Mouse (Mus musculus): ENCODE results near the gene AC140267.1. TPM values are rescaled to one million over a fixed set of nuclear protein-coding genes. Genes with fewer than 3 reads are reported as not detected.

Gene AC140267.1
- polyA plus RNA-seq, 1 experiment from 2014 or later = 3.4 TPM

GRCm38 (mm10) chr15:80221031-80221430, 14.6 kb upstream of the AC140267.1 start:
- no peak overlapping the region for H3K4me3 ChIP-seq (ENCODE audit: low read length)
- H3K9ac ChIP-seq (ENCODE audit: low read length) = no peak overlapping the region
- no peak overlapping the region for H3K27ac ChIP-seq (ENCODE audit: low read length)
- H3K36me3 ChIP-seq (ENCODE audit: control insufficient read depth, insufficient read depth) = no peaks in the 10 kb centered on the region
- H3K9me3 ChIP-seq (replicated peaks; ENCODE audit: control insufficient read depth, low read length) = no peaks in the 10 kb centered on the region
- H3K4me1 ChIP-seq (ENCODE audit: control insufficient read depth, insufficient read depth, low read length) = peaks cover 12% of the 10 kb centered on the region
- no peaks in the 10 kb centered on the region for H3K27me3 ChIP-seq (ENCODE audit: control insufficient read depth, insufficient read depth, low read length)
- no peak overlapping the region for H3K4me2 ChIP-seq (ENCODE audit: low read depth, low read length)
- no peak for ATAC-seq (replicated peaks; ENCODE audit: extremely low read depth, insufficient read depth, low FRiP score)
- WGBS = 68% methylated on average over 8 of the region's 8 CpGs

DNA sequence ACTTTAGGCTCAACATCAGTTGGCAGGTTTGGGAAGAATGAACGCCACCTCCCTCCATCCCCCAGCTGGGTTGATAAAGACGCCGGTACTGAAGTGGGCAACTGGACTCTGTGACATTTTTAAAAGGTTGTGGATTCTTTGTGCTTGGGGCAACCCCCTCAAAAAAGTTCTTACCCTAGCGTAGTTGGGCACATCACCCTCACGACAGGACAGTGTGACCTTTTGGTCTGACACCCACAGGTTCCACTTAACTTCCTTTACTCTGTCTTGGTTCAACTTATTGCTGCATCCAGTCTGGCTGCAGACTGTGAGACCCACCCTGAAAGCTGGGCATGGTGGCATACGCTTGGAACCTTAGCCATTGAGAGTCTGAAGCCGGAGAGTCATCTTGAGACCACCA, 11.9 kb upstream of the AC140267.1 start:
- WGBS = 53% methylated on average over 7 of the region's 7 CpGs
- no peak overlapping the region for H3K9ac ChIP-seq (ENCODE audit: low read length)
- H3K36me3 ChIP-seq (ENCODE audit: control insufficient read depth, insufficient read depth) = no peaks in the 10 kb centered on the region
- H3K9me3 ChIP-seq (replicated peaks; ENCODE audit: control insufficient read depth, low read length) = no peaks in the 10 kb centered on the region
- no peak overlapping the region for H3K4me3 ChIP-seq (ENCODE audit: low read length)
- no peak overlapping the region; the same call in 1 of the 2 replicates for H3K4me2 ChIP-seq (ENCODE audit: low read depth, low read length)
- H3K4me1 ChIP-seq (ENCODE audit: control insufficient read depth, insufficient read depth, low read length) = peaks cover 12% of the 10 kb centered on the region
- 0 out of 2 replicates have a peak, but pooled peaks have one; percentile 20 for ATAC-seq (replicated peaks; ENCODE audit: extremely low read depth, insufficient read depth, low FRiP score)
- no peak overlapping the region for H3K27ac ChIP-seq (ENCODE audit: low read length)
- no peaks in the 10 kb centered on the region for H3K27me3 ChIP-seq (ENCODE audit: control insufficient read depth, insufficient read depth, low read length)

DNA sequence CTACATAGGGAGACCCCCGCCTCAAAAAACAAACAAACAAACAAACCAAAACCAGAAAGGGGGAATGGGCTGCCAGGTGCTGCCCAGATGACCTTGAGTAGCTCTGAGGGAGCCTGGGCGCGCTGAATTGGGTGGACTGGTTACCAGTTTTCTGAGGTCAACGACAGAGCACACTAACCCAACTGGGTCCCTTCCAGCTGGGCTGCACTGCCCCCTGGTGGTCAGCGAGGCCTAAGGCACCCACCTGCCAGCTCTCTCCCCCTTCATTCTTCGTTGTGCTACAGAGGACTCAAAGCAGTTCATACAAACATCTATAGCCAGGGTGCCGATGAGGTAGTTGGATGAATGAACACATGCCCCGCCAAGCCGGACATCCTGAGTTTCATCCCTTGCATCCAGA, 10.4 kb upstream of the AC140267.1 start:
- Histone ChIP-seq H3K27ac (ENCODE audit: low read length) (no peak overlapping the region), H3K4me2 (ENCODE audit: low read depth, low read length) (no peak overlapping the region), H3K9ac (ENCODE audit: low read length) (no peak overlapping the region), H3K4me1 (ENCODE audit: control insufficient read depth, insufficient read depth, low read length) (peaks cover 4% of the 10 kb centered on the region; the same call in 1 of the 2 replicates), H3K27me3 (ENCODE audit: control insufficient read depth, insufficient read depth, low read length) (no peaks in the 10 kb centered on the region), H3K4me3 (ENCODE audit: low read length) (no peak overlapping the region), H3K9me3 (replicated peaks; ENCODE audit: control insufficient read depth, low read length) (no peaks in the 10 kb centered on the region), H3K36me3 (ENCODE audit: control insufficient read depth, insufficient read depth) (no peaks in the 10 kb centered on the region)
- 26% methylated on average over 9 of the region's 9 CpGs for WGBS
- ATAC-seq (replicated peaks; ENCODE audit: extremely low read depth, insufficient read depth, low FRiP score) = no peak; the same call in 1 of the 2 replicates

- WGBS = 45% methylated on average over 2 of the region's 2 CpGs
Observed at GRCm38 (mm10) chr15:80225796-80226195, 9.8 kb upstream of the AC140267.1 start.

GRCm38 (mm10) chr15:80228071-80228800, 7.4 kb upstream of the AC140267.1 start:
- no peak overlapping the region for H3K9ac ChIP-seq (ENCODE audit: low read length)
- H3K36me3 ChIP-seq (ENCODE audit: control insufficient read depth, insufficient read depth) = no peaks in the 10 kb centered on the region
- 72% methylated on average over 17 of the region's 17 CpGs for WGBS
- H3K9me3 ChIP-seq (replicated peaks; ENCODE audit: control insufficient read depth, low read length) = no peaks in the 10 kb centered on the region
- H3K4me2 ChIP-seq (ENCODE audit: low read depth, low read length) = no peak overlapping the region
- no peak overlapping the region for H3K4me3 ChIP-seq (ENCODE audit: low read length)
- H3K4me1 ChIP-seq (ENCODE audit: control insufficient read depth, insufficient read depth, low read length) = peaks cover 6% of the 10 kb centered on the region
- H3K27ac ChIP-seq (ENCODE audit: low read length) = no peak overlapping the region
- ATAC-seq (replicated peaks; ENCODE audit: extremely low read depth, insufficient read depth, low FRiP score) = no peak
- no peaks in the 10 kb centered on the region for H3K27me3 ChIP-seq (ENCODE audit: control insufficient read depth, insufficient read depth, low read length)

More at GRCm38 (mm10) chr15:80225796-80226195, 9.8 kb upstream of the AC140267.1 start:
- H3K9me3 ChIP-seq (replicated peaks; ENCODE audit: control insufficient read depth, low read length) = no peaks in the 10 kb centered on the region
- no peak overlapping the region for H3K4me3 ChIP-seq (ENCODE audit: low read length)
- ATAC-seq (replicated peaks; ENCODE audit: extremely low read depth, insufficient read depth, low FRiP score) = no peak
- no peaks in the 10 kb centered on the region for H3K27me3 ChIP-seq (ENCODE audit: control insufficient read depth, insufficient read depth, low read length)
- H3K36me3 ChIP-seq (ENCODE audit: control insufficient read depth, insufficient read depth) = no peaks in the 10 kb centered on the region
- no peak overlapping the region for H3K9ac ChIP-seq (ENCODE audit: low read length)
- H3K4me1 ChIP-seq (ENCODE audit: control insufficient read depth, insufficient read depth, low read length) = peaks cover 4% of the 10 kb centered on the region; the same call in 1 of the 2 replicates
- no peak overlapping the region for H3K4me2 ChIP-seq (ENCODE audit: low read depth, low read length)
- H3K27ac ChIP-seq (ENCODE audit: low read length) = no peak overlapping the region

DNA sequence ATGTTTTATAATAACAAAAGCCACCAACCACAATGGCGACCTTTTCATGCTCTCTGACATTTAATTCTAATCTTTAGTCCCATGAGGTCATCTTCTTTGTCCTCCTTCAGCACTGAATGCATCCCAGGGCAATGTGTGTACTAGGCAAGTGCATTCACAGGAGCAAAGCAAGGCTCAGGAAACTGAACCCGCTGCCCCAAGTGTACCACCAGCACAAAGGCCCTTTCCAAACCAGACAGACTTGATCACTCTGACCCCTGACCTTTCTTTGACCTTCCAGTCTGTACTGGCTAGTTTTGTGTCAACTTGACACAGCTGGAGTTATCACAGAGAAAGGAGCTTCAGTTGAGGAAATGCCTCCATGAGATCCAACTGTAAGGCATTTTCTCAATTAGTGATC, 3.3 kb upstream of the AC140267.1 start:
- ATAC-seq (replicated peaks; ENCODE audit: extremely low read depth, insufficient read depth, low FRiP score) = no peak
- Histone ChIP-seq H3K9me3 (replicated peaks; ENCODE audit: control insufficient read depth, low read length) (no peaks in the 10 kb centered on the region), H3K27me3 (ENCODE audit: control insufficient read depth, insufficient read depth, low read length) (no peaks in the 10 kb centered on the region), H3K9ac (ENCODE audit: low read length) (no peak overlapping the region), H3K27ac (ENCODE audit: low read length) (no peak overlapping the region), H3K4me1 (ENCODE audit: control insufficient read depth, insufficient read depth, low read length) (peaks cover 15% of the 10 kb centered on the region), H3K36me3 (ENCODE audit: control insufficient read depth, insufficient read depth) (peaks cover 15% of the 10 kb centered on the region), H3K4me3 (ENCODE audit: low read length) (no peak overlapping the region), H3K4me2 (ENCODE audit: low read depth, low read length) (no peak overlapping the region)
- WGBS = 63% methylated on average over 2 of the region's 2 CpGs

DNA sequence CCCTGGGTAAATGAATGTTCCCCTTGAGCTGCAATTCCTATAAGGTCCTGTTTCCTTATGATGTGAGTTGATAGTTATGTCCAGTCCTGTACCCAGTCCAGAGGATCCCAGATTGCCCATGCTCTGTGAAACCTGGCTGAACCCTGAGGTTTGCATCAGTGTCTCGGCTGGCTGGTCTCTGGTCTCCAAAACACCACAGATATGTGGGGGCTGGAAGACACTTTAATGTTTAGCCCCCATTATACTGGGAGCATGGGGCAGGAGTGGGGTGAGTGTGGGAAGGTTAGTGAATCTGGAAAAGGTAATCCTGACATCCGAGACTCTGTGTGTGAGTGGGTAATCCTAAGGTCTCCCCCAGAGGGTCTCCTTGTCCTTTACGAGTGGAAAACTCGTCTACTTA, 2.6 kb upstream of the AC140267.1 start:
- no peaks in the 10 kb centered on the region for H3K27me3 ChIP-seq (ENCODE audit: control insufficient read depth, insufficient read depth, low read length)
- H3K4me2 ChIP-seq (ENCODE audit: low read depth, low read length) = no peak overlapping the region; the same call in 1 of the 2 replicates
- H3K4me1 ChIP-seq (ENCODE audit: control insufficient read depth, insufficient read depth, low read length) = peaks cover 15% of the 10 kb centered on the region
- no peaks in the 10 kb centered on the region for H3K9me3 ChIP-seq (replicated peaks; ENCODE audit: control insufficient read depth, low read length)
- peaks cover 19% of the 10 kb centered on the region for H3K36me3 ChIP-seq (ENCODE audit: control insufficient read depth, insufficient read depth)
- no peak overlapping the region for H3K4me3 ChIP-seq (ENCODE audit: low read length)
- ATAC-seq (replicated peaks; ENCODE audit: extremely low read depth, insufficient read depth, low FRiP score) = no peak
- H3K27ac ChIP-seq (ENCODE audit: low read length) = peak overlapping the region; percentile 75
- H3K9ac ChIP-seq (ENCODE audit: low read length) = peak overlapping the region; percentile 59; the same call in 1 of the 2 replicates
- WGBS = 63% methylated on average over 4 of the region's 4 CpGs

DNA sequence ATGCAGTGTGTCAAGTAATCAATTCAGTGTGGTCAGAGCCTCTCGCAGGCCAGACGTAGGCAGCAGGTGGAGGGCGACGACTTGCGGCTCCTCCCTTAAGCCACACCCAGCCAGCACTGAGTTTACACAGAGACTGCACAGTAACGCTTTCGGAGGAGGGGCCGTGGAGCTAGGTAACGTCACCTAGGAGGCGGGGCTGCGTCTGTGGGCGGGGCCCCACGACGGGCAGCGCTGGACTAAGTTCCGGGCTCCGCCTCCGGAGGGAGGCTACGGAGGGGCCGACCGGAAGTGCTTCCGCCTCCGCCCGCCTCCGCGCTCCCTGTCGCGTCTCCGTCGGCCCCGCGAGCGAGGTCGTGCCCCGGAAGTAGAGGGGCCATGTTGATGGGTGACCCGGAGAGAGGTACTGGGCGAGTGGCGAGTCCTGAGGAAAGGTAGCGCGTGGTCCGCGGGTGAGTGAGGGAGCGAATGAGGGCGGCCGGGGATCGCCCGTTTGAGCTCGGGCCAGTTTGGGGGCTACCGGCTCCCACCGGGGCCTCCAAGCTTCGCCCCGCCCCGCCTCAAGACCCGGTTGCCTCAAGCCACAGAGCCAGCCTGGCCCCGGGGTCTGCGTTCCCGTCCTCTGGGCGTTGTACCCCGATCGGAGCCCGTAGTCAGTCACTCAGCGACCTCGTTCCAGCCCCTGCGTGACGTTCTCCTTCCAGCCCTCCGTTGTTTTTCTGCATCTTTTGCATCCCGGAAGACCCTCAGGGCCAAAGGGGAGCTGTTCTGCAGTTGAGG, 1.7 kb upstream of the AC140267.1 start, which contains the start of gene Mief1:
Gene Mief1 (plus strand): TSS at position 286 of the 777 bp plus-strand sequence.
- ATAC-seq (replicated peaks; ENCODE audit: extremely low read depth, insufficient read depth, low FRiP score) = peak; percentile 97
- H3K27ac ChIP-seq (ENCODE audit: low read length) = peak within 1 kb of the TSS; percentile 75
- WGBS = under 1% methylated on average over 67 of the region's 67 CpGs

GRCm38 (mm10) chr15:80248135-80248534, 12.5 kb downstream of the AC140267.1 start:
- no peak overlapping the region for H3K27ac ChIP-seq (ENCODE audit: low read length)
- no peak overlapping the region for H3K9ac ChIP-seq (ENCODE audit: low read length)
- peaks cover 56% of the 10 kb centered on the region for H3K36me3 ChIP-seq (ENCODE audit: control insufficient read depth, insufficient read depth)
- no peak for ATAC-seq (replicated peaks; ENCODE audit: extremely low read depth, insufficient read depth, low FRiP score)
- WGBS = 92% methylated on average over 12 of the region's 12 CpGs
- no peak overlapping the region for H3K4me3 ChIP-seq (ENCODE audit: low read length)
- no peaks in the 10 kb centered on the region for H3K9me3 ChIP-seq (replicated peaks; ENCODE audit: control insufficient read depth, low read length)
- peaks cover 28% of the 10 kb centered on the region for H3K4me1 ChIP-seq (ENCODE audit: control insufficient read depth, insufficient read depth, low read length)
- H3K27me3 ChIP-seq (ENCODE audit: control insufficient read depth, insufficient read depth, low read length) = no peaks in the 10 kb centered on the region
- H3K4me2 ChIP-seq (ENCODE audit: low read depth, low read length) = no peak overlapping the region

More for the DNA sequence above, 1.7 kb upstream of the AC140267.1 start, which contains the start of gene Mief1:
- Histone ChIP-seq H3K4me2 (ENCODE audit: low read depth, low read length) (peak within 1 kb of the TSS; percentile 71), H3K4me1 (ENCODE audit: control insufficient read depth, insufficient read depth, low read length) (peaks cover 15% of the 10 kb centered on the region), H3K9me3 (replicated peaks; ENCODE audit: control insufficient read depth, low read length) (no peaks in the 10 kb centered on the region), H3K36me3 (ENCODE audit: control insufficient read depth, insufficient read depth) (peaks cover 27% of the 10 kb centered on the region), H3K27me3 (ENCODE audit: control insufficient read depth, insufficient read depth, low read length) (no peaks in the 10 kb centered on the region), H3K9ac (ENCODE audit: low read length) (peak within 1 kb of the TSS; percentile 75), H3K4me3 (ENCODE audit: low read length) (peak within 1 kb of the TSS; percentile 81)

Data from heart, embryonic 16.5 days (tissue).